Mouse (Mus musculus) embryonic facial prominence, embryonic 12.5 days (tissue): ENCODE results near the gene Trap1. TPM values are rescaled to one million over a fixed set of nuclear protein-coding genes. Genes with fewer than 3 reads are reported as not detected.
A peak's percentile ranks its signal among the peaks of the same experiment; 100 is the strongest.
"Not testable (repeated sequence)": the region's sequence is repeated elsewhere in the genome, so short reads cannot be mapped to it uniquely, and the experiment has no call there.

Experiments used
- ATAC-seq: fragments of 200-750 bp; cut with Nextera tagmentation; 2 replicates; pipeline ENCODE4 v1.8.0; 2017; ENCODE audit not compliant: insufficient number of reproducible peaks, insufficient read depth, low FRiP score, low TSS enrichment
- H3K27ac ChIP-seq: fragments of 300-500 bp; sonication (generic); 2 replicates; pipeline ENCODE4 v1.5.1; 2016; ENCODE audit warnings: mild to moderate bottlenecking
- H3K27me3 ChIP-seq: fragments of 300-500 bp; sonication (generic); 2 replicates; pipeline ENCODE4 v1.6.1; 2016; ENCODE audit warnings: mild to moderate bottlenecking, moderate library complexity
- H3K36me3 ChIP-seq: fragments of 300-500 bp; sonication (generic); 2 replicates; pipeline ENCODE4 v1.6.1; 2016; ENCODE audit warnings: mild to moderate bottlenecking
- H3K4me1 ChIP-seq: fragments of 300-500 bp; sonication (generic); 2 replicates; pipeline ENCODE4 v1.6.1; 2016
- H3K4me2 ChIP-seq: fragments of 300-500 bp; sonication (generic); replicated peaks from 2 replicates; pipeline ENCODE4 v1.6.1; 2016; ENCODE audit warnings: mild to moderate bottlenecking, moderate library complexity
- H3K4me3 ChIP-seq: fragments of 300-500 bp; sonication (generic); 2 replicates; pipeline ENCODE4 v1.5.1; 2016; ENCODE audit warnings: mild to moderate bottlenecking
- H3K9ac ChIP-seq: fragments of 300-500 bp; sonication (generic); 2 replicates; pipeline ENCODE4 v1.6.1; 2016; ENCODE audit warnings: mild to moderate bottlenecking, moderate library complexity
- H3K9me3 ChIP-seq: fragments of 300-500 bp; sonication (generic); 2 replicates; pipeline ENCODE4 v1.6.1; 2016; ENCODE audit warnings: mild to moderate bottlenecking, moderate library complexity
- WGBS: fragments of 180-500 bp; shearing (Covaris S2); methylation state at CpG from one replicate; pipeline ENCODE4 v1.1.7; 2016; 5-methylcytosine and 5-hydroxymethylcytosine counted together
- polyA plus RNA-seq: library from polyadenylated mRNA; unstranded; fragments of >200 nt; fragmentation: Nextera tagmentation; extraction: Ambion mirVana; gene quantifications from 2 replicates; pipeline ENCODE4 v1.2.1, GENCODE M21; 2016

Trap1 gene
- polyA plus RNA-seq: 77.9 and 83.8 TPM in 2 replicates

- Histone ChIP-seq H3K4me3 (peak within 1 kb of the TSS; percentile 82), H3K4me1 (peaks cover 13% of the 10 kb centered on the region; the same call in 1 of the 2 replicates), H3K27ac (peak within 1 kb of the TSS; percentile 81), H3K9me3 (no peaks in the 10 kb centered on the region), H3K36me3 (peaks cover 6% of the 10 kb centered on the region; the same call in 1 of the 2 replicates), H3K9ac (peak within 1 kb of the TSS; percentile 87), H3K27me3 (no peaks in the 10 kb centered on the region), H3K4me2 (peak within 1 kb of the TSS; percentile 55)
- peak; percentile 92 for ATAC-seq
- under 1% methylated on average over 58 of the region's 58 CpGs for WGBS
Measured at GRCm38 (mm10) chr16:4077384-4078061, at the start of gene Trap1. Trap1 (minus strand) TSS chr16:4077827.

- no peak overlapping the region for H3K4me3 ChIP-seq
- ATAC-seq: no peak
- H3K4me1 ChIP-seq: no peaks in the 10 kb centered on the region
- no peaks in the 10 kb centered on the region for H3K27me3 ChIP-seq
- no peak overlapping the region for H3K4me2 ChIP-seq
- H3K9ac ChIP-seq: no peak overlapping the region
- peaks cover 83% of the 10 kb centered on the region for H3K36me3 ChIP-seq
- H3K9me3 ChIP-seq: no peaks in the 10 kb centered on the region
- 94% methylated on average over 4 of the region's 4 CpGs for WGBS
- H3K27ac ChIP-seq: no peak overlapping the region
Measured at GRCm38 (mm10) chr16:4117072-4117471, 39.4 kb upstream of the Trap1 start.

- no peak overlapping the region for H3K27ac ChIP-seq
- no peaks in the 10 kb centered on the region for H3K27me3 ChIP-seq
- 92% methylated on average over 2 of the region's 2 CpGs for WGBS
- H3K36me3 ChIP-seq: peaks cover 48% of the 10 kb centered on the region
- no peak for ATAC-seq
- no peak overlapping the region for H3K9ac ChIP-seq
- no peaks in the 10 kb centered on the region for H3K4me1 ChIP-seq
- no peak overlapping the region for H3K4me3 ChIP-seq
- no peaks in the 10 kb centered on the region for H3K9me3 ChIP-seq
- no peak overlapping the region for H3K4me2 ChIP-seq
Measured at GRCm38 (mm10) chr16:4100374-4100773, 22.7 kb upstream of the Trap1 start.

- 97% methylated on average over 1 of the region's 1 CpGs for WGBS
- peaks cover 69% of the 10 kb centered on the region for H3K36me3 ChIP-seq
Measured at GRCm38 (mm10) chr16:4097521-4097920, 19.9 kb upstream of the Trap1 start.

GRCm38 (mm10) chr16:4096898-4097297 lies 19.3 kb upstream of the Trap1 start:
- H3K27me3 ChIP-seq: no peaks in the 10 kb centered on the region
- no peak overlapping the region for H3K4me3 ChIP-seq
- ATAC-seq: no peak
- H3K36me3 ChIP-seq: peaks cover 72% of the 10 kb centered on the region
- no peak overlapping the region for H3K4me2 ChIP-seq
- H3K9me3 ChIP-seq: no peaks in the 10 kb centered on the region
- no peak overlapping the region for H3K9ac ChIP-seq
- H3K27ac ChIP-seq: no peak overlapping the region
- no peaks in the 10 kb centered on the region for H3K4me1 ChIP-seq

More at GRCm38 (mm10) chr16:4097521-4097920, 19.9 kb upstream of the Trap1 start:
- no peak for ATAC-seq
- Histone ChIP-seq H3K27ac (no peak overlapping the region), H3K27me3 (no peaks in the 10 kb centered on the region), H3K9me3 (no peaks in the 10 kb centered on the region), H3K9ac (no peak overlapping the region), H3K4me2 (no peak overlapping the region), H3K4me3 (no peak overlapping the region), H3K4me1 (no peaks in the 10 kb centered on the region)

- no peak overlapping the region for H3K27ac ChIP-seq
- no peak overlapping the region for H3K4me3 ChIP-seq
- peaks cover 73% of the 10 kb centered on the region for H3K36me3 ChIP-seq
- 90% methylated on average over 3 of the region's 3 CpGs for WGBS
- no peaks in the 10 kb centered on the region for H3K9me3 ChIP-seq
- H3K4me2 ChIP-seq: no peak overlapping the region
- no peaks in the 10 kb centered on the region for H3K27me3 ChIP-seq
- ATAC-seq: no peak
- no peaks in the 10 kb centered on the region for H3K4me1 ChIP-seq
- no peak overlapping the region for H3K9ac ChIP-seq
Measured at GRCm38 (mm10) chr16:4096141-4096540, 18.5 kb upstream of the Trap1 start.

GRCm38 (mm10) chr16:4087214-4087913 lies 9.7 kb upstream of the Trap1 start:
- H3K4me3 ChIP-seq: no peak overlapping the region
- peaks cover 86% of the 10 kb centered on the region for H3K36me3 ChIP-seq
- no peak for ATAC-seq
- no peak overlapping the region for H3K4me2 ChIP-seq
- H3K27ac ChIP-seq: no peak overlapping the region
- no peak overlapping the region for H3K9ac ChIP-seq
- no peaks in the 10 kb centered on the region for H3K27me3 ChIP-seq
- no peaks in the 10 kb centered on the region for H3K9me3 ChIP-seq
- no peaks in the 10 kb centered on the region for H3K4me1 ChIP-seq
- 95% methylated on average over 8 of the region's 8 CpGs for WGBS

- no peaks in the 10 kb centered on the region for H3K4me1 ChIP-seq
- 97% methylated on average over 9 of the region's 9 CpGs for WGBS
- H3K9ac ChIP-seq: no peak overlapping the region
- ATAC-seq: no peak
- H3K4me2 ChIP-seq: no peak overlapping the region
- H3K27me3 ChIP-seq: no peaks in the 10 kb centered on the region
- no peak overlapping the region for H3K4me3 ChIP-seq
- no peaks in the 10 kb centered on the region for H3K9me3 ChIP-seq
- H3K27ac ChIP-seq: no peak overlapping the region
- H3K36me3 ChIP-seq: peaks cover 77% of the 10 kb centered on the region
Measured at GRCm38 (mm10) chr16:4085851-4086387, 8.3 kb upstream of the Trap1 start.

GRCm38 (mm10) chr16:4085051-4085450 lies 7.4 kb upstream of the Trap1 start:
- 96% methylated on average over 7 of the region's 7 CpGs for WGBS
- Histone ChIP-seq H3K27me3 (no peaks in the 10 kb centered on the region), H3K4me1 (no peaks in the 10 kb centered on the region), H3K9ac (no peak overlapping the region), H3K27ac (no peak overlapping the region), H3K36me3 (peaks cover 68% of the 10 kb centered on the region), H3K9me3 (no peaks in the 10 kb centered on the region), H3K4me3 (no peak overlapping the region), H3K4me2 (no peak overlapping the region)
- no peak for ATAC-seq

GRCm38 (mm10) chr16:4080419-4080818 lies 2.8 kb upstream of the Trap1 start:
- H3K4me2 ChIP-seq, H3K9me3 ChIP-seq, H3K9ac ChIP-seq, H3K27ac ChIP-seq, H3K4me1 ChIP-seq, H3K4me3 ChIP-seq, H3K27me3 ChIP-seq, ATAC-seq: not testable (repeated sequence)
- peaks cover 24% of the 10 kb centered on the region for H3K36me3 ChIP-seq
- WGBS: 82% methylated on average over 3 of the region's 3 CpGs

- ATAC-seq: no peak
- Histone ChIP-seq H3K4me3 (no peak overlapping the region), H3K9me3 (no peaks in the 10 kb centered on the region), H3K4me1 (peaks cover 13% of the 10 kb centered on the region; the same call in 1 of the 2 replicates), H3K4me2 (no peak overlapping the region), H3K9ac (no peak overlapping the region), H3K36me3 (peaks cover 16% of the 10 kb centered on the region), H3K27ac (no peak overlapping the region), H3K27me3 (no peaks in the 10 kb centered on the region)
- WGBS: 61% methylated on average over 1 of the region's 1 CpGs
Measured at GRCm38 (mm10) chr16:4079656-4080055, 2.0 kb upstream of the Trap1 start.

- H3K36me3 ChIP-seq, H3K9me3 ChIP-seq, H3K27ac ChIP-seq, ATAC-seq, H3K9ac ChIP-seq, H3K27me3 ChIP-seq: not testable (repeated sequence)
- H3K4me2 ChIP-seq: peak overlapping the region; percentile 55
- peak overlapping the region; percentile 82 for H3K4me3 ChIP-seq
- 75% methylated on average over 10 of the region's 10 CpGs for WGBS
- H3K4me1 ChIP-seq: peaks cover 13% of the 10 kb centered on the region; the same call in 1 of the 2 replicates
Measured at GRCm38 (mm10) chr16:4078302-4078701, 675 bp upstream of the Trap1 start.
